Mouse (Mus musculus): ENCODE results near the gene Tnks1bp1. TPM values are rescaled to one million over a fixed set of nuclear protein-coding genes. Genes with fewer than 3 reads are reported as not detected.

The Tnks1bp1 gene
- polyA plus RNA-seq, 1 experiment from 2014 or later, result 12.2 TPM

- DNase-seq (ENCODE audit: low spot score), result no peak
- WGBS, result 76% methylated on average over 5 of the region's 5 CpGs
- H3K4me1 ChIP-seq (ENCODE audit: control insufficient read depth, insufficient read depth, low read length), result no peaks in the 10 kb centered on the region
- H3K9ac ChIP-seq (replicated peaks; ENCODE audit: low read length), result no peak overlapping the region
- H3K27ac ChIP-seq (replicated peaks; ENCODE audit: low read depth, low read length), result no peak overlapping the region
- H3K4me3 ChIP-seq (ENCODE audit: low read depth, low read length), result no peak overlapping the region
- H3K4me2 ChIP-seq (ENCODE audit: low read depth, low read length), result no peak overlapping the region
- H3K36me3 ChIP-seq (replicated peaks; ENCODE audit: control insufficient read depth, insufficient read depth, low read depth, low read length), result no peaks in the 10 kb centered on the region; the same call in none of the 2 replicates
- no peaks in the 10 kb centered on the region for H3K9me3 ChIP-seq (replicated peaks; ENCODE audit: control insufficient read depth, low read length)
- ATAC-seq (replicated peaks; ENCODE audit: insufficient number of reproducible peaks, low FRiP score, low TSS enrichment, low read depth), result no peak
- H3K27me3 ChIP-seq (ENCODE audit: control insufficient read depth, insufficient read depth, low read length), result no peaks in the 10 kb centered on the region
Observed at GRCm38 (mm10) chr2:85071921-85072320, 24.1 kb downstream of the Tnks1bp1 start.

- ATAC-seq (replicated peaks; ENCODE audit: insufficient number of reproducible peaks, low FRiP score, low TSS enrichment, low read depth), result no peak
- no peak overlapping the region for H3K4me3 ChIP-seq (ENCODE audit: low read depth, low read length)
- H3K27ac ChIP-seq (replicated peaks; ENCODE audit: low read depth, low read length), result no peak overlapping the region
- no peak overlapping the region for H3K9ac ChIP-seq (replicated peaks; ENCODE audit: low read length)
- H3K4me2 ChIP-seq (ENCODE audit: low read depth, low read length), result no peak overlapping the region
- H3K36me3 ChIP-seq (replicated peaks; ENCODE audit: control insufficient read depth, insufficient read depth, low read depth, low read length), result no peaks in the 10 kb centered on the region; the same call in none of the 2 replicates
- no peaks in the 10 kb centered on the region for H3K27me3 ChIP-seq (ENCODE audit: control insufficient read depth, insufficient read depth, low read length)
- no peaks in the 10 kb centered on the region for H3K9me3 ChIP-seq (replicated peaks; ENCODE audit: control insufficient read depth, low read length)
- no peak for DNase-seq (ENCODE audit: low spot score)
- WGBS, result 89% methylated on average over 5 of the region's 5 CpGs
- no peaks in the 10 kb centered on the region for H3K4me1 ChIP-seq (ENCODE audit: control insufficient read depth, insufficient read depth, low read length)
Observed at GRCm38 (mm10) chr2:85073751-85074150, 25.9 kb downstream of the Tnks1bp1 start.

GRCm38 (mm10) chr2:85088716-85089646 is 41.2 kb downstream of the Tnks1bp1 start:
- no peak overlapping the region for H3K4me3 ChIP-seq (ENCODE audit: low read depth, low read length)
- WGBS, result 64% methylated on average over 11 of the region's 11 CpGs
- peak; percentile 34; the same call in 1 of the 2 replicates for ATAC-seq (replicated peaks; ENCODE audit: insufficient number of reproducible peaks, low FRiP score, low TSS enrichment, low read depth)

DNA sequence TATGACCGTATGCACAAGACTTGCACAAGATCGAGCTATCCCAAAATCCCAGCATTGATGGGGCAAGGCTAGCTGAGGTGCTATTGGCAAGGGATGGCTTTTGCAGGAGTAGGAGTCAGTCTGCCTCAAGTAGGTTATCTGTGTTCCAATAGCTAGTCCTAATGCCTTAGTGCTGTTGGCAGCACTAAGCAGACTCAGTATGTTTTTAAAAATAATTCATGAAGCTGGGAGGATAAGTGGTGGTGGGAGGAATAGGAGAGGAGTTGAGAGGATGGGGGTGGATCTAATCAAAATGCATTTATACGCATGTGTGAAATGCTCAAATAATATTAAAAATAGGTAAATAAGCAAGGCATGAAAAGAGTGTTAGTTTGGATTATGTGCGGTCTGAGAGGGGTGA is 43.5 kb downstream of the Tnks1bp1 start:
- no peak overlapping the region for H3K9ac ChIP-seq (replicated peaks; ENCODE audit: low read length)
- H3K4me3 ChIP-seq (ENCODE audit: low read depth, low read length), result no peak overlapping the region
- no peaks in the 10 kb centered on the region for H3K9me3 ChIP-seq (replicated peaks; ENCODE audit: control insufficient read depth, low read length)
- H3K27ac ChIP-seq (replicated peaks; ENCODE audit: low read depth, low read length), result no peak overlapping the region
- WGBS, result 94% methylated on average over 4 of the region's 4 CpGs
- H3K36me3 ChIP-seq (replicated peaks; ENCODE audit: control insufficient read depth, insufficient read depth, low read depth, low read length), result no peaks in the 10 kb centered on the region
- H3K4me2 ChIP-seq (ENCODE audit: low read depth, low read length), result no peak overlapping the region
- no peaks in the 10 kb centered on the region for H3K4me1 ChIP-seq (ENCODE audit: control insufficient read depth, insufficient read depth, low read length)
- ATAC-seq (replicated peaks; ENCODE audit: insufficient number of reproducible peaks, low FRiP score, low TSS enrichment, low read depth) (no peak), DNase-seq (ENCODE audit: low spot score) (no peak)
- no peaks in the 10 kb centered on the region for H3K27me3 ChIP-seq (ENCODE audit: control insufficient read depth, insufficient read depth, low read length)

More at GRCm38 (mm10) chr2:85088716-85089646, 41.2 kb downstream of the Tnks1bp1 start:
- no peaks in the 10 kb centered on the region for H3K27me3 ChIP-seq (ENCODE audit: control insufficient read depth, insufficient read depth, low read length)
- H3K9me3 ChIP-seq (replicated peaks; ENCODE audit: control insufficient read depth, low read length), result no peaks in the 10 kb centered on the region
- H3K4me1 ChIP-seq (ENCODE audit: control insufficient read depth, insufficient read depth, low read length), result no peaks in the 10 kb centered on the region
- DNase-seq (ENCODE audit: low spot score), result no peak
- no peak overlapping the region for H3K4me2 ChIP-seq (ENCODE audit: low read depth, low read length)
- no peak overlapping the region for H3K27ac ChIP-seq (replicated peaks; ENCODE audit: low read depth, low read length)
- H3K9ac ChIP-seq (replicated peaks; ENCODE audit: low read length), result no peak overlapping the region
- no peaks in the 10 kb centered on the region for H3K36me3 ChIP-seq (replicated peaks; ENCODE audit: control insufficient read depth, insufficient read depth, low read depth, low read length)

GRCm38 (mm10) chr2:85093376-85093775 is 45.6 kb downstream of the Tnks1bp1 start:
- Histone ChIP-seq H3K27me3 (ENCODE audit: control insufficient read depth, insufficient read depth, low read length) (no peaks in the 10 kb centered on the region), H3K27ac (replicated peaks; ENCODE audit: low read depth, low read length) (no peak overlapping the region), H3K4me1 (ENCODE audit: control insufficient read depth, insufficient read depth, low read length) (no peaks in the 10 kb centered on the region), H3K4me3 (ENCODE audit: low read depth, low read length) (no peak overlapping the region), H3K36me3 (replicated peaks; ENCODE audit: control insufficient read depth, insufficient read depth, low read depth, low read length) (no peaks in the 10 kb centered on the region), H3K9me3 (replicated peaks; ENCODE audit: control insufficient read depth, low read length) (no peaks in the 10 kb centered on the region), H3K4me2 (ENCODE audit: low read depth, low read length) (no peak overlapping the region), H3K9ac (replicated peaks; ENCODE audit: low read length) (no peak overlapping the region)
- WGBS, result 92% methylated on average over 1 of the region's 1 CpGs
- DNase-seq (ENCODE audit: low spot score) (no peak), ATAC-seq (replicated peaks; ENCODE audit: insufficient number of reproducible peaks, low FRiP score, low TSS enrichment, low read depth) (no peak)

DNA sequence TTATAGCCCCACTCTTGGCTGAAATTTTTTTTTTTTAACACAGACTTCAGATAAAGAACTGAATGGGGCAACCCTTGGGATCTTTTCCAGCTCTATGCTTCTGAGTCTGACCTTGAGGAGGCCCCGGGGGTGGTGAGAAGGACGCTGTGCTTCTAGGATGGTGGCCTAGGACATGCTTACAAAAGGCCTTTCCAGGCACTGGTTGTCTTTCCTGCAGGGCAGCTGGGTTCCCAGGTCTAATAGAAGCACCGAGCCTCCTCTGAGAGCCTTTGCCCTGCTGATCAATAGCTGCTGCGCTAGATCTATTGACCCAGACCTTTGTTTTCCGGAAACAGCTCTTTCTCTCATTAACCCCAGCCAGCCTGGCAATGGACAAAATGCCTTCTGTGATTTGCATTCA is 48.1 kb downstream of the Tnks1bp1 start:
- no peak for ATAC-seq (replicated peaks; ENCODE audit: insufficient number of reproducible peaks, low FRiP score, low TSS enrichment, low read depth)
- H3K27ac ChIP-seq (replicated peaks; ENCODE audit: low read depth, low read length), result no peak overlapping the region
- no peaks in the 10 kb centered on the region for H3K4me1 ChIP-seq (ENCODE audit: control insufficient read depth, insufficient read depth, low read length)
- no peaks in the 10 kb centered on the region for H3K9me3 ChIP-seq (replicated peaks; ENCODE audit: control insufficient read depth, low read length)
- 47% methylated on average over 5 of the region's 5 CpGs for WGBS
- H3K36me3 ChIP-seq (replicated peaks; ENCODE audit: control insufficient read depth, insufficient read depth, low read depth, low read length), result no peaks in the 10 kb centered on the region
- no peak overlapping the region for H3K9ac ChIP-seq (replicated peaks; ENCODE audit: low read length)
- H3K4me2 ChIP-seq (ENCODE audit: low read depth, low read length), result no peak overlapping the region
- no peak for DNase-seq (ENCODE audit: low spot score)
- H3K27me3 ChIP-seq (ENCODE audit: control insufficient read depth, insufficient read depth, low read length), result no peaks in the 10 kb centered on the region
- H3K4me3 ChIP-seq (ENCODE audit: low read depth, low read length), result no peak overlapping the region

DNA sequence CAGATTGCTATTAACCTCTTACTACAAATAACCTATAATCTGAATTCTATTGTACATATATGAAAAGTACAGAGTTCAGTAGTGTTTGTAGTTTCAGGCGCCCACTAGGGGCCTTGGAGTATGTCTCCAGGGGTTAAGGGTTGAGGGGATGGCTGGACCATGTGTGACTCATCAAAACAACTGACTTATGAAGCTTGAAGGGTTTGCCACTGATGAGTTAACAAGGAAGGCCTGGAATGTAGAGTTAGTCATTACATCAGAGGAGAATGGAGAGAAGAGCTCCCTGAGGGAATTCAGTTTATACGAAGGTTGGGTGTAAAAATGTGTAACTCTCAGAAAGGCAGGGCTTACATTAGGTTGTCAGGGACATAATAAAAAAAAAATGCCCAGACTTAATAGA is 50.2 kb downstream of the Tnks1bp1 start:
- WGBS, result 76% methylated on average over 2 of the region's 2 CpGs
- DNase-seq (ENCODE audit: low spot score), result no peak

GRCm38 (mm10) chr2:85098824-85099511 is 51.1 kb downstream of the Tnks1bp1 start:
- H3K27ac ChIP-seq (replicated peaks; ENCODE audit: low read depth, low read length), result no peak overlapping the region
- H3K9ac ChIP-seq (replicated peaks; ENCODE audit: low read length), result no peak overlapping the region
- no peaks in the 10 kb centered on the region for H3K36me3 ChIP-seq (replicated peaks; ENCODE audit: control insufficient read depth, insufficient read depth, low read depth, low read length)
- 79% methylated on average over 7 of the region's 7 CpGs for WGBS
- H3K4me1 ChIP-seq (ENCODE audit: control insufficient read depth, insufficient read depth, low read length), result no peaks in the 10 kb centered on the region
- ATAC-seq (replicated peaks; ENCODE audit: insufficient number of reproducible peaks, low FRiP score, low TSS enrichment, low read depth) (no peak), DNase-seq (ENCODE audit: low spot score) (no peak)
- H3K9me3 ChIP-seq (replicated peaks; ENCODE audit: control insufficient read depth, low read length), result no peaks in the 10 kb centered on the region
- H3K4me2 ChIP-seq (ENCODE audit: low read depth, low read length), result no peak overlapping the region
- no peak overlapping the region for H3K4me3 ChIP-seq (ENCODE audit: low read depth, low read length)
- H3K27me3 ChIP-seq (ENCODE audit: control insufficient read depth, insufficient read depth, low read length), result no peaks in the 10 kb centered on the region

More for the DNA sequence above, 50.2 kb downstream of the Tnks1bp1 start:
- Histone ChIP-seq H3K9ac (replicated peaks; ENCODE audit: low read length) (no peak overlapping the region), H3K4me3 (ENCODE audit: low read depth, low read length) (no peak overlapping the region), H3K36me3 (replicated peaks; ENCODE audit: control insufficient read depth, insufficient read depth, low read depth, low read length) (no peaks in the 10 kb centered on the region), H3K9me3 (replicated peaks; ENCODE audit: control insufficient read depth, low read length) (no peaks in the 10 kb centered on the region), H3K4me1 (ENCODE audit: control insufficient read depth, insufficient read depth, low read length) (no peaks in the 10 kb centered on the region), H3K27me3 (ENCODE audit: control insufficient read depth, insufficient read depth, low read length) (no peaks in the 10 kb centered on the region), H3K4me2 (ENCODE audit: low read depth, low read length) (no peak overlapping the region), H3K27ac (replicated peaks; ENCODE audit: low read depth, low read length) (no peak overlapping the region)
- ATAC-seq (replicated peaks; ENCODE audit: insufficient number of reproducible peaks, low FRiP score, low TSS enrichment, low read depth), result no peak

Measured in embryonic facial prominence, embryonic 11.5 days (tissue).